Mouse (Mus musculus): ENCODE measurements around the gene Sox30. TPM values are rescaled to one million over a fixed set of nuclear protein-coding genes. Genes with fewer than 3 reads are reported as not detected.

Sox30 gene
- under 1 TPM in 1 of 2 experiments, not detected in 1; 0.35 TPM for total RNA-seq (2021)

DNA sequence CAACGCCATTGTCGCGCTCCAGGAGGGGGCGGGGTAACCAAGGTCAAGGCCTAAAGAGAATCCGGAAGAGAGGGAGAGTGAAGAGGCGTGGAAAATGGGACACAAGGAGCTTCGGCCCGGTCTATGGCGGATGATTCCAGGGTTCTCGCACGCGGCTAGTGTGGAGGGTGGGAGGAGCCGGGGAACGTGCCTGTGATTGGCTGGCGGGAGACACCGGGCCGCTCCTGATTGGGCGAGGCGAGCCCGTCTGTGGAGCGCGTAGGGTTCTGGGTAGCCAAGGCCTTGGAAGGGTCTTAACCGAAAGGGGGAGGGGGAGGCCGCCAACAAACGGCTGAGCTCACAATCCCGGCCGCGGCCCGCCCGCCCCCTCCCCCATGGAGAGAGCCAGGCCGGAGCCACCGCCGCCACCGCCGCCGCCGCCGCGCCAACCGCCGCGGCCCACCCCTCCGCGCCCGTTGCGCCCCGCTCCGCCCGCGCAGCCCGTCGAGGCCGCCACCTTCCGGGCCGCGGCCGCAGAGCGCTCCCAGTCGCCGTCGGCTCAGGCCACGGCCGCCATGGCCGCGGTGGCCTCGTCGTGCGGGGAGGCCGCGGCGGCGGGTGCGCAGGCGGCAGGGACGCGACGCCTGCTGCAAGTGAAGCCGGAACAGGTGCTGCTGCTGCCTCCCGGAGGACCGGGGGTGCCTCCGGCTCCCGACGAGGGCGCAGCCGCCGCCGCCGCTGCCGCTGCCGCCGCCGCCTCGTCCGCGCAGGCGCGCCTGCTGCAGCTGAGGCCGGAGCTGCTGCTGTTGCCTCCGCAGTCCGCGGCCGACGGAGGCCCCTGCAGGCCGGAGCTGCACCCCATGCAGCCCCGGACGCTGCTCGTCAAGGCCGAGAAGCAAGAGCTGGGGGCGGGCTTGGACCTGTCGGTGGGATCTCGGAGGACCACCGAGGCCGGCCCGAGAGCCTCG lies at the start of gene Sox30:
Gene Sox30 (plus strand): TSS at position 365 of the 947 bp plus-strand sequence.
- peak; percentile 18 to 32 for DNase-seq

DNA sequence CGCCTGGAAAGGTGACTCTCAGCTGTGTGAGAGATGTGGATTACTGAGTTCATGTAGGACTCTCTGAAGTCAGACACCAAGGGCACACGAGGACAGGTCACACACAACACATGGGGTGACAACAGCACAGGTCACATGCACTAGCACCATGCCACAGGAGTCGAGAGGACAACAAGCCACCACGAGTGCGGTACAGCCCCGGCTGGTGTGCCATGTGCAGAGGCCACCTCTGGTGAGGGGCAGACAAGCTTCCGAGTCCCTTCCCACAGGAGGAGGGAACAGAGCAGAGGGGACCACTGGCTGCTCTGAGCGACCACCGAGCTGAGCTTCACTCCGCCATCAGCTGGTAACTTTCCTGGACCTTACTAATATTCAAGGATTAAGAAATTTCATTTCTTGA lies 47.3 kb upstream of the Sox30 start:
- DNase-seq, result no peak

DNA sequence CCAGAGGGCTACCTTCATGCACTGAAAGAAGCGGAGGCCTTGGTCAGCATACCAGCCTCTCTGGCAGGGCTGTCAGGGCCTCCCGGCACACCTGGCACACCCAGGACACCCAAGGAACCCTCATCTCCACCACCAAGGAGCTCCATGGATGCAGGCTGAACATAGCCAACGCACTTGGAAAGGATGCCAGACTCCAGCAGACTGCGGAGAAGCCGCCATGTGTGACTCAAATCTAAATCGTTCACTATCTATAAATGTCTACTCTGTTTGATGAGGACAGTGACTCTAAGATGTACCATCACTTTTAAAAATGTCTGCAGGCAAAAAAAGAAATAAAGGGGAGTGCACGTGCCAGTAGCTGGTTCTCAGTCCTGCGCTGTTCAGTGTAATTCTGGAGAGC lies 42.6 kb upstream of the Sox30 start:
- DNase-seq, result no peak

DNA sequence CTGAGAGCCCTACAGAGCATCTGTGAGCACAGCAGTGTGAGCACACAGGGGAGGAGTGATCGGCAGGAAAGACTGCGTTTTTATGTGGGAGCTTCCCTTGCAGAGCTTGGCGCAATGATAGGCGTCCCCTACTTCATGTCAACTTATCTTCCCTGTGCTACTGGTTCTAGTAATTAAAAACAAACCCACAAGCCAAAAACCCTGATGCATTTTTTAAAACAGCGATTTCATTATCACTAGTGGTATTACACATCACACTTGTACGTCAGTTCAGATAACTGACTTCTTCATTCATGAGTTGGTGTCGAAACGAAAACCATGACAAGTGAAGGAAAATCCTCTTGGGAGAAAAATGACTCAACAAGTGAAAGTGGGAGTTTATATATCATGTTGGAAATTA lies 41.2 kb upstream of the Sox30 start:
- DNase-seq, result no peak

DNA sequence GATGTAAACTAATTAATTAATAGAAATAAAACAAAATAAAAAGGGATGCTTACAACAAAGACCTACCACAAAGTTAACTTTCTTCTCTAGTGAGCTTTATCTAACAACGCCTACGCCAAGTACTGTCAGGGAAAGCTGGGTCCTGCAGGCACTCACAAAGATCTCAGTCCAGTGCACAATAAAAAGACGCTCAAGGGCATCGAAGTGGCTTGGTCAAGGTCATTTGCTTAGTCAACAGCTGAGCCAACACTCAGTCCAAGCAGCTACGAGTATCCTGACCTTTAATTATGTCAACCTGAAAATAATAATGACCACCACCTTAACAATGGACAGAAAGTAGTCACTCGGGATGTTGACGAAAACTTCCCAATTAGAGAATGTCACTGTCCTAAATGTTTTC lies 37.8 kb upstream of the Sox30 start:
- no peak for DNase-seq

DNA sequence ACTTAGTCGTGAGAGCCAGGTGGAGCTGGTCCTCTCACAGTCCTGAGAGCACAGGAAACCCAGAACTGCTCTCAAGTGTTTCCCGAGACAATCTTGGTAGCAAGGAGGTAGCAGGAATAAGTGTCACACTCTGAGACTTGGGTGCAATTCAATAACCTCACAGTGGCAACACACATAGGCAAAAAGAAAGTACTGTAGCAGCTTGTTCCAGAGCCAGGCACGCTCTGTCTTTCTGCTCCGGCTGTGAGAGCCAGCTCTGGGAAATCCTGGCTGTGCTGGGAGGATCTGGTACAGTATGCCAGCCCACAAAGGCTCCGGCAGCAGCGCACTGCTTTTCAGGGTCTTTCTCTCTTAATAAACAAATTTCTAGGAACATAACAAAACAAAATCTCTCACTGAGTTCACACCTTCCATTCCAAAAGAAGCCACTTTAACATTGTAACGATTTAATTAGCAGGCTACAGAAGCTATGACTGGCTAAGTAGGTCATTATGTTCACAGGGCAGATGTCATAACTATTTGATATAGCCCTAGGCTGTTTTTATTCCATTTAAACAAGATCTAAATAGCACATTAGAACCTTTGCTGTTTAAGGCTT lies 36.9 kb upstream of the Sox30 start:
- peak; percentile 59 to 66 for DNase-seq

GRCm38 (mm10) chr11:45943891-45944642 lies 36.0 kb upstream of the Sox30 start:
- no peak for DNase-seq

- DNase-seq, result peak; percentile 96 to 98
These were observed 35.4 kb upstream of the Sox30 start, which contains the start of gene Lsm11 for GRCm38 (mm10) chr11:45944643-45945156. Lsm11 (minus strand) TSS chr11:45944935.

DNA sequence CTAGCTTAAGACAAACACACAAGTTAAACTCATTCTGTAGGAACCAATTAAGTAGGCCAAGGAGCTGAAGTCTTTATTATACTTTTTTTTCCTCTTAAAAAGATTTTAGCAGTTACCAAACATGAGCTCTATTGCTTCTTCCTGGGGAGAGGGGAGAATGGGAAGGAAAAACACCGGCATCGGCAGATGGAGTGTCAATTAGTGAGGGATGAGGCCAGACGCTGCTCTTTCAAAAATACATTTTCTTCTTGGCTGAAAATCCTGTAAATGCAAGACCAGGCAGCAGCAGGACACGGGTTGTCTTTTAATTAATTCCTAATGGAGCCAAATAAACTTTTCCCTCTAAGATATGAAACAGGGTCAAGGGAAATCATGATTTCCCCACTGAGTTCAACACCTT lies 33.3 kb upstream of the Sox30 start:
- DNase-seq, result peak; percentile 18 to 27

GRCm38 (mm10) chr11:45947491-45947890 lies 32.6 kb upstream of the Sox30 start:
- peak; percentile 44 to 48 for DNase-seq

GRCm38 (mm10) chr11:45955127-45955627 lies 24.9 kb upstream of the Sox30 start, which contains the start of gene Thg1l:
Thg1l (minus strand) TSS chr11:45955494.
- DNase-seq, result peak; percentile 92 to 93

DNA sequence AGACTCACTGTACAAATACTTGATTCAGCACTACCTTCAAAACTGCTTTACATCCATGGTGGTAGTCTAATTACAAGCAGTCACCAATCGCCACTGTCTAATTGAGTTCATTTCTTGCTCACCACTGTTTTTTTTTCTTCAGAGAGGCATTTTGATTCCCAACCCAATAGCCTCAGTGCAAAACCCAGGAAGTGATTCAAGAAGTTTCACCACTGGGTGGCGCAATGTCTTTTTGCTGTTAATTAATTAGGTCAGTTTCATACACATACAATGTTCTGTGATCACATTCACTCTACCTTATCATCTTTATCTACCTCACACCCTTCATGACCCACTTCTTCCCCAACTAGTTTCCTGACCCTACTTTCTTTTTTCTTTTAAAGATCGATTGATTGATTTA lies 20.5 kb upstream of the Sox30 start:
- no peak for DNase-seq

GRCm38 (mm10) chr11:45960003-45960402 lies 20.1 kb upstream of the Sox30 start:
- no peak for DNase-seq

DNA sequence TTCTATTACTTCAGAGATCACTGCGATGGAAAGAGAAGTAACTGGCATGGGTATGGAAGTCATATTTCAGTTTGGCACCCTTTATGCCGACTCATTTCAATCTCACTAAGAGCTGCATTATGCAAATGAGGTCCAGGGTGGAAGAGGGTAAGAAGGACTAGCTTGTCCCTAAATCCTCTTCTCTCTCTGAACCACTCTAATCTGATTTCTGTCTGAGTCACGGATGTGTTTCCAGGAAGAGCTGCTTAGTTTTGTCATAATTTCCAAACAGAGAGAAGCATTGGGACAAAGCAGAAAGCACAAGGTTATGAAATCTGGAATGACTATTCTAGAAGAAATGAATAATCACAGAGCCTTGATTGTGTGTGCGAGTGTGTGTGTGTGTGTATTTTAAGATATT lies 13.2 kb upstream of the Sox30 start:
- no peak for DNase-seq

DNA sequence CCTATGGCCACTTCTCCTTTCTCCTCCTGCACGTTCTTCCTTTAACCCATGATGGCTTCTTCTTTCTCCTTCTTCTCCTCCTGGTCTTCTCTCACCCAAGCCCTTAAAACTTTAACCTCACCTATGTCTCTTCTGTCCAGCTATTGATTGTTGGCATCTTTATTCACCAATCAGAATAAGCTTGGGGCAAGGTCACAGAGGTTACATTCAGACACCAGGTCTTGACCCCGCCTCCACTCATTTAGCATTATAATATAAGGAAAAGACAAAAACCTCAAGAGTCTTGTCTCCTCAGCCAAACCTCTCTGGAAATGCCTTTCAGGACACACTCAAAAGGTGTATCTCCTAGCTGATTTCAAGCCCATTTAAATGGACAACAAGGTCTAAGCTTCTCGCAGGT lies 11.6 kb upstream of the Sox30 start:
- no peak for DNase-seq

- no peak for DNase-seq
These were observed 6.5 kb upstream of the Sox30 start for GRCm38 (mm10) chr11:45973635-45974034.

- no peak for DNase-seq
These were observed 5.6 kb upstream of the Sox30 start for GRCm38 (mm10) chr11:45974466-45974865.

- peak in 1 of 2 experiments; percentile 21 for DNase-seq
These were observed 4.0 kb upstream of the Sox30 start for GRCm38 (mm10) chr11:45976061-45976460.

DNA sequence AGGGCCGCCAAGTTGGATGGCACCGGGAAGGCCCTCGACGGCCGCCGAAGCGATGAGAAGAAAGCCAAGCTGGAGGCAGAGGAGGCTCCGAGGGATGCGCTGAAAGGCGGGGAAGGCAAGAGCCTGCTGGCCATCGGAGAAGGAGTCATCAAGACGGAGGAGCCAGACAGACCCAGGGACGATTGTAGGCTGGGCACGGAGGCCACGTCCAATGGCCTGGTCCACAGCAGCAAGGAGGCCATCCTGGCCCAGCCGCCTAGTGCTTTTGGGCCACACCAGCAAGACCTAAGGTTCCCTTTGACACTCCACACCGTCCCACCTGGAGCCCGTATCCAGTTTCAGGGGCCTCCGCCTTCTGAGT lies 763 bp downstream of the Sox30 start:
- no peak for DNase-seq

GRCm38 (mm10) chr11:45991604-45992003 lies 11.5 kb downstream of the Sox30 start:
- no peak for DNase-seq

DNA sequence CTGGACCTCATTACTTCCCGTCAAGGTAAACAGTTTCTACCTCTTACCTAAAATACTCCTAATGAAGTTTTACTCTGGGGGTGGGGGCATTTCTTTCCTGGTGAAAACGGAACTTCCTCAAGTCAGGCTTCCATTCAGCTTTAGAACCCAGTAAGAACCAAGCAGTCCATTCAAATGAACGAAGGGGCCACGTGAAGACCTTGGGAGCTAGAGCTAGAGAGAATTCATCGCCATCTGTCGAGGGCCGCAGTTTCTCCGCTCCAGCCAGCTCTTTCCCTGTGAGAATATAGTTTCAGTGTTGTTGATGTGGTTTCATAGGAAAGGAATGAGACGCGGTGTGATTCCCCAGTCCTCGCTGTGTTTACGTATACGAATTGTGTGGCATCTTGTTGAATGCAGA lies 12.0 kb downstream of the Sox30 start:
- no peak for DNase-seq

- peak; percentile 52 to 63 for DNase-seq
These were observed 36.0 kb downstream of the Sox30 start for GRCm38 (mm10) chr11:46016061-46016460.

DNA sequence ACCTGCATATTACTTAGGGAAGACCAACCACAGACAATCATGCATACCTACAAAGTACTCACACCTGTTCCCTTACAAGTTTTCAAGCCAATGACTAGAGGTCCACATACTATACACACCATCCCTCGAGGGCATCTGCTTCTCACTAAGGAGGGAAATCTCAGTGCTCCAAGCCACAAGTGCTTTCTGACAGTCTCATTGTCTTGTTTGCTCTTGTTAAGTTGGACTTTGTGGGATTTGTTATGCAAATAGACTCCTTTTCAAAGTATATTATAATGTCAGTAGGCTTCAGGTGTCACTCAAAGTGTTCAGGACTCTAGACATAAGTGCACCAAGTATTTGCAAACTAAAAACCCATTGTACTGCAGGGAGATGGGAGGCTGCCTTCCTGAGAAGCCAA lies 40.1 kb downstream of the Sox30 start:
- DNase-seq, result no peak

Measured in layer of hippocampus, postnatal 36 days (tissue).